Mouse (Mus musculus): ENCODE results near the gene Sema4a. TPM values are rescaled to one million over a fixed set of nuclear protein-coding genes. Genes with fewer than 3 reads are reported as not detected.
A peak's percentile ranks its signal among the peaks of the same experiment; 100 is the strongest.

Sema4a gene
- polyA plus RNA-seq, 1 experiment from 2014 or later = 27.9 TPM

GRCm38 (mm10) chr3:88447676-88448183, 13.3 kb downstream of the Sema4a start:
- Histone ChIP-seq H3K9me3 (ENCODE audit: control insufficient read depth, low read length) (no peaks in the 10 kb centered on the region), H3K4me2 (replicated peaks; ENCODE audit: low read depth) (no peak overlapping the region), H3K4me3 (ENCODE audit: low read depth, low read length) (no peak overlapping the region), H3K27ac (replicated peaks) (peak overlapping the region; percentile 72), H3K9ac (ENCODE audit: low read length) (no peak overlapping the region), H3K36me3 (ENCODE audit: control insufficient read depth, insufficient read depth, low read length) (no peaks in the 10 kb centered on the region), H3K4me1 (replicated peaks; ENCODE audit: control insufficient read depth, insufficient read depth) (peaks cover 7% of the 10 kb centered on the region; the same call in 1 of the 2 replicates), H3K27me3 (ENCODE audit: control insufficient read depth, insufficient read depth, low read length) (no peaks in the 10 kb centered on the region)
- WGBS = 58% methylated on average over 8 of the region's 8 CpGs
- DNase-seq (ENCODE audit: low spot score) = peak; percentile 55
- TF ChIP-seq CTCF (IDR thresholded peaks at IDR 0.05; ENCODE audit: low read depth) (no peak), EP300 (optimal IDR thresholded peaks at IDR 0.05) (no peak)
- ATAC-seq (ENCODE audit: low FRiP score, low TSS enrichment) = peak; percentile 27; the same call in 1 of the 2 replicates

DNA sequence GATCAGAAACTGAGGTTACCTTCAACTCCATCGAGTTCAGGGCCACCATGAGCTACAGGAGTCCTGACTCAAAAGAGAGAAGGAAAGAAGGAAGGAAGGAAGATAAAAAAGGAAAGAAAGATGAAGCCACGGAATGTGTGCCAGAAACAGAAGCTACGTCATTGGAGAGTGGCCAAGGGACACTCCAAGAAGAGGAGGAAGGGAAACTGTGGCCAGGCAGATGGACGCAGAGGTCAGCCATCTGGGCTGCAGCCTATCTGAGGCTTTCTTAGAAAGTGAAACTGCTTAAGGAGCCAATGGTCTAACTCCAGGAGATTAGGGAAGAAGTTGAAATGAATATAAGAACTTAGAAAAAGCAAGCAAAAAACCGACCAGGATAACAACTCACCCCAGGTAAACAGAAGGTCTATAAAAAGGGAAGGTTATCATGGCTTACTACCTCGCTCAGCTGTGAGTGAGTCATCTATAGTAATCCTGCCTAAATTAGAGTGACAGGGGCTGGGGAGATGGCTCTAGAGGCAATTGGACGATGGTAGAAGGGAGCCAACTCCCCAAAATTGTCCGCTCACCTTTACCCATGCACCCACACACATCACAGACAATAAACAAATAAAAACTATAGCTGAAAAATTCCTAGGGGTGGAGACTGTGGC, 14.4 kb downstream of the Sema4a start:
- H3K9me3 ChIP-seq (ENCODE audit: control insufficient read depth, low read length) = no peaks in the 10 kb centered on the region
- TF ChIP-seq CTCF (IDR thresholded peaks at IDR 0.05; ENCODE audit: low read depth) (no peak), EP300 (optimal IDR thresholded peaks at IDR 0.05) (no peak)
- peaks cover 7% of the 10 kb centered on the region; the same call in 1 of the 2 replicates for H3K4me1 ChIP-seq (replicated peaks; ENCODE audit: control insufficient read depth, insufficient read depth)
- DNase-seq (ENCODE audit: low spot score) (no peak), ATAC-seq (ENCODE audit: low FRiP score, low TSS enrichment) (no peak)
- no peak overlapping the region for H3K4me2 ChIP-seq (replicated peaks; ENCODE audit: low read depth)
- no peaks in the 10 kb centered on the region for H3K36me3 ChIP-seq (ENCODE audit: control insufficient read depth, insufficient read depth, low read length)
- no peak overlapping the region for H3K9ac ChIP-seq (ENCODE audit: low read length)
- no peak overlapping the region; the same call in 1 of the 2 replicates for H3K27ac ChIP-seq (replicated peaks)
- 46% methylated on average over 8 of the region's 8 CpGs for WGBS
- H3K27me3 ChIP-seq (ENCODE audit: control insufficient read depth, insufficient read depth, low read length) = no peaks in the 10 kb centered on the region
- H3K4me3 ChIP-seq (ENCODE audit: low read depth, low read length) = no peak overlapping the region

DNA sequence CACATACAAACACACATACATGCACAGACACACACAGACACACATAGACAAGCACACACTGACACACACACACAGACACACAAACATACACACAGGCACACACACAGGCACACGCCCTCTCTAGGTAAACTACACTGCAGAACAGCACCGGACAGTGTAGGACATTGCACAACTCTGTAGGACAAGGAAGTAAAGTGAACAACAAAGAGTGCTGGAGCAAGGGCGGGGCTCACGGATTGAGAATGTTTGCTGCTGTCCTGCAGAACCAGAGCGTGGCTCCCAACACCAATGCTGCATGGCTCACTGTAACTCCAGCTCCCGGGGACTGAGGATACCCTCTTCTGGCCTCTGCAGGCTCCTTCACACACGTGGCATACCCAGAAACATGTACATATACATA, 18.1 kb downstream of the Sema4a start:
- H3K9me3 ChIP-seq (ENCODE audit: control insufficient read depth, low read length) = no peaks in the 10 kb centered on the region
- WGBS = 41% methylated on average over 7 of the region's 7 CpGs

GRCm38 (mm10) chr3:88442488-88442887, 18.5 kb downstream of the Sema4a start:
- Histone ChIP-seq H3K9me3 (ENCODE audit: control insufficient read depth, low read length) (no peaks in the 10 kb centered on the region), H3K36me3 (ENCODE audit: control insufficient read depth, insufficient read depth, low read length) (no peaks in the 10 kb centered on the region; the same call in 1 of the 2 replicates), H3K4me2 (replicated peaks; ENCODE audit: low read depth) (no peak overlapping the region), H3K27ac (replicated peaks) (peak overlapping the region; percentile 31; the same call in 1 of the 2 replicates), H3K4me3 (ENCODE audit: low read depth, low read length) (no peak overlapping the region), H3K4me1 (replicated peaks; ENCODE audit: control insufficient read depth, insufficient read depth) (peaks cover 3% of the 10 kb centered on the region; the same call in 1 of the 2 replicates), H3K9ac (ENCODE audit: low read length) (no peak overlapping the region), H3K27me3 (ENCODE audit: control insufficient read depth, insufficient read depth, low read length) (no peaks in the 10 kb centered on the region)
- ATAC-seq (ENCODE audit: low FRiP score, low TSS enrichment) = peak; percentile 75
- TF ChIP-seq CTCF (IDR thresholded peaks at IDR 0.05; ENCODE audit: low read depth) (no peak), EP300 (optimal IDR thresholded peaks at IDR 0.05) (no peak)
- DNase-seq (ENCODE audit: low spot score) = peak; percentile 57
- 73% methylated on average over 12 of the region's 12 CpGs for WGBS

More for the DNA sequence above, 18.1 kb downstream of the Sema4a start:
- peak; percentile 82 for DNase-seq (ENCODE audit: low spot score)
- TF ChIP-seq CTCF (IDR thresholded peaks at IDR 0.05; ENCODE audit: low read depth) = 0 out of 2 replicates have a peak, but pooled peaks have one; percentile 2
- no peak for TF ChIP-seq EP300 (optimal IDR thresholded peaks at IDR 0.05)
- peak; percentile 94 for ATAC-seq (ENCODE audit: low FRiP score, low TSS enrichment)
- Histone ChIP-seq H3K4me1 (replicated peaks; ENCODE audit: control insufficient read depth, insufficient read depth) (peaks cover 3% of the 10 kb centered on the region; the same call in 1 of the 2 replicates), H3K9ac (ENCODE audit: low read length) (no peak overlapping the region), H3K27ac (replicated peaks) (peak overlapping the region; percentile 31; the same call in 1 of the 2 replicates), H3K4me2 (replicated peaks; ENCODE audit: low read depth) (no peak overlapping the region), H3K27me3 (ENCODE audit: control insufficient read depth, insufficient read depth, low read length) (no peaks in the 10 kb centered on the region), H3K36me3 (ENCODE audit: control insufficient read depth, insufficient read depth, low read length) (no peaks in the 10 kb centered on the region; the same call in 1 of the 2 replicates), H3K4me3 (ENCODE audit: low read depth, low read length) (no peak overlapping the region)

GRCm38 (mm10) chr3:88440500-88441381, 20.2 kb downstream of the Sema4a start:
- H3K36me3 ChIP-seq (ENCODE audit: control insufficient read depth, insufficient read depth, low read length) = peaks cover 3% of the 10 kb centered on the region; the same call in 1 of the 2 replicates
- H3K27ac ChIP-seq (replicated peaks) = no peak overlapping the region
- 17% methylated on average over 27 of the region's 27 CpGs for WGBS
- no peak for ATAC-seq (ENCODE audit: low FRiP score, low TSS enrichment)
- H3K27me3 ChIP-seq (ENCODE audit: control insufficient read depth, insufficient read depth, low read length) = no peaks in the 10 kb centered on the region
- H3K9me3 ChIP-seq (ENCODE audit: control insufficient read depth, low read length) = no peaks in the 10 kb centered on the region
- no peak overlapping the region for H3K9ac ChIP-seq (ENCODE audit: low read length)
- H3K4me1 ChIP-seq (replicated peaks; ENCODE audit: control insufficient read depth, insufficient read depth) = peaks cover 4% of the 10 kb centered on the region; the same call in 1 of the 2 replicates
- no peak for TF ChIP-seq EP300 (optimal IDR thresholded peaks at IDR 0.05)
- peak; percentile 78 for TF ChIP-seq CTCF (IDR thresholded peaks at IDR 0.05; ENCODE audit: low read depth)
- H3K4me3 ChIP-seq (ENCODE audit: low read depth, low read length) = no peak overlapping the region
- H3K4me2 ChIP-seq (replicated peaks; ENCODE audit: low read depth) = no peak overlapping the region
- peak; percentile 53 for DNase-seq (ENCODE audit: low spot score)
